Mouse (Mus musculus) kidney, adult 11 months (tissue): ENCODE measurements at regions not wholly inside any gene's neighbourhood (a gene's known extent, or its start where the extent isn't known, plus 50 kb on each side); places are given as distances from the start of the nearest gene placed in this dataset.
"Not testable (repeated sequence)": the region's sequence is repeated elsewhere in the genome, so short reads cannot be mapped to it uniquely, and the experiment has no call there.

ENCODE experiments used
- DNase-seq: peaks from one replicate; pipeline ENCODE4 v3.0.0; 2022

DNA sequence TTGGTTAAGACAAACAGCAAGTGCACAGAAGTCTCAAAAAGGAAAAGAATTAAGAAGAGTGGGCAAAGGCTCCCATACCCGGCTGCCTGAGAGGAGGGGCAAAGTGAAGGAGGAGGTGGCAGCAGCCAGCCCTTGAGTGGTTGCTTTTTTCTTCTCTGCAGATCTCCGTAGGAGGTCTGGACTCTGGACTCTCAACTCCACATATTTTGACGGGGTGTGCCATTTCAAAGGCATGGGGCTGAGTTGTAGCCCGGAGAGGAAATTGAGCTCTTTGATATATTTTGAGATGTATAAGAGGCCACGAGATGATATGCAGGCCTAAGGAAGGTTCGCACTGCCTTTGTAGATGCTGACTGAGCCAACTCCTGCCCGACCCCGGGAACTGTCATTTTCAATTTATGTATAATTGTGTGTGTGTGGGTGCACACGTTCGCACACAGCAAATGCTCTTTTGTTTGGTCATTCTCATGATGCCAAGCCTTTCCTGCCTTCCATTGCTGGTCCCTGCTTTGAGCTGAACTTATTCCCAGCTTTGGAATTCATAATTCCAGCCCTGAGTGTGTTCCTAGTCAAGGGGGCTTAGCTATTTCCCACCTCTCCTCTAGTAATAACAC, 56.4 kb downstream of the Cxcr4 start:
- DNase-seq: peak; percentile 7

DNA sequence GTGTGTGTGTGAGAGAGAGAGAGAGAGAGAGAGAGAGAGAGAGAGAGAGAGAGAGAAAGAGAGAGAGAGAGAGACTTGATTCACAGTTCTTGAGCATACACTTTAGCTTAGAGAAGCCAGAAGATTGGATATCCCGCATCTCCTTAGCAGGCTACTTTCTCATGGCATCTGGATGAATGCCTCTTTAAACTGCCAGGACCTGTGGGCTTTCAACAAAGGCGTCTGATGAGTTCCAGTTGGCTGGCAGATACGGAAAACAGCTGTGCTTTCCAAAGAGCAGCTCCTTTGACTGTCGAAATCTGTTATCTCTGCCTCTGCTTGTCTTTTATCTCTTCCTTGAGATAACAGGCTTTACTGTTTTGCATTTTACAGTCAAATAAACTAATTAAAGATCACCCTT, 59.5 kb downstream of the Cxcr4 start:
- no peak for DNase-seq

DNA sequence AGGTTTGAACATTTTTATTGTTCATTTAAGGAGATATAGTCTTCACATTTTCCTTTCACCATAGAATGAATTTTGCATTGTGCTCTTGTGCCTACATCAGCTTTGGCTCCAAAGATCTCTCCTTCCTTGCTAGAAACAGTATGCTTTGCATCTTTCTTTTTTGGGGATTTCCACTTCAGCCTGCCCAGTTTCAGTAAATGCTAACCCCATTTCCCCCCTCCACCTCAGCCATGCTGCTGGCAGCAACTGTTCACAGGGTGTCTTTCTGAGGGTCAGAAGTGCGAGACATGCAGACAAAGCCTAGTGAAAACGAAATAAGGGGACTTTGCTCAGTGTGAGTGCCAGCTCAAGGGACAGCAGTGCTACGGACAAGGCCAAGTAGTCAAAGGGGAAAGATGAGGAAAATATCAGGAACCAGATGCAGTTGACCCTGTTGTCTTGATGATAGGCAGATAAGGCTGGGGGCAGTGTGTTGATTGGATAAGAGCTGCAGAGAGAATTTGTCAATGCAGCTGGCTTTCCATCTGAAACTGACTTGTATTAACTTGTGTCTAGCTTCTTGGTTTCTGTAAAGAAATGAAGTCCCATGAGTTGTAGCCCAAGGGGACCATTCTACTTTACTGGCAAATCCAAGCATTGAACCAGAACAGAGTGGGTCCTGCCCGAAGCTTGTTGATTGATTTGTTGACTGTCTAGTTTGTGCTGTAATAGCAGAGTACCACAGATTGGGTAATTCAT, 62.1 kb downstream of the Cxcr4 start:
- DNase-seq: no peak

DNA sequence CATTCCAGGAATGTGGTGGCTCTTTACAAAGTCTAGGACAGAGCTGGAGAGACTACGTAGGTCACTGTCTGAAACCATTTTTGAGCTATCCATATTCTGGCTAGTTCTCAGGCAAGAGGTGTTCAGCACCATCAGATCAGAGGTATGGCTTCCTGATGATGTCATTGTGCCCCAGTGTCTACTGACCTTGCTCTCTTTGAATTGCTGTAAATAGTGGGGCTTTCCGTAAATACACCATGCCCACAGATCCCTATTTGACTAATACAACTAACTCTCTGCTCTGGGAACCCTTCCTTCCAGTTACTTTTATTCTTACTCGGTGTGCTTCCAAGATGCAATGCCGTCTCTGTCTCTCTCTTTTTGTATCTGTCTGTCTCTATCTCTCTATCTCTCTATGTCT, 72.9 kb downstream of the Cxcr4 start:
- DNase-seq: no peak

DNA sequence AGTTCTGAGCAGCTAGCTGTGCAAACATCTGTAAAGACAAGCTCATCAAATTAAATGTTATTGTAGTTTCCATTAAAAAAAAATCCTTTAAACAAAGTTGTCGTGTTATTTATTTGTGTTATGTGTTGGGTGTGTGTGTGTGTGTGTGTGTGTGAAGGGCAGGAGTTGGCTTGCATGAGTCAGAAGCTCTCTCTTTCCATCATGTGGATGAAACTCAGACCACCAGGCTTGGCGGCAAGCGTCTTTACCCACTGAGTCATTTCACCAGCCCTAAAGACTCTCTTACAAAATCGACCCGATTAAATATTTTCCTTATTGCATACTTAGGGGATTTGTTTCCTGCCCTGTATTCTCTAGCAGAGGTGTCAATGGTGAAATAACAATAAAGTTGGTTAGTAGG, 73.6 kb downstream of the Cxcr4 start:
- no peak for DNase-seq

DNA sequence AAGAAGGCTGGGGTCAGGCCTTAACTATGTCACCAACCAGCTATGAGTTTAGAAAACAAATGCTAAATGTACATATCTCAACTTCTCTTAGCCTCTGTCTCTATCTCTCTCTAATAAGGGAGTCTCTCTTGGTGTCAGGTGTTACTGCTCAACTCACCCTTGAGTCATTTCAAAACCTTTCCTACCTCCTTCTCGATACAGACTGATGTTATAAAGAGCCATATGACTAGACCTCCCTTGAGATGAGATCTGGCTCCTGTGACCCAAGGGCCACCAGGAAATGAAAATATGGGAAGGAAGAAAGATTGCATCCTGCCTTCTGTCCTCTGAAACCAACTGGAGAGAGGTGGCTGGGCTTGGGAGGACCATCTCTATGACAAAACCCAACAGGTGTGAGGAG, 74.7 kb downstream of the Cxcr4 start:
- no peak for DNase-seq

DNA sequence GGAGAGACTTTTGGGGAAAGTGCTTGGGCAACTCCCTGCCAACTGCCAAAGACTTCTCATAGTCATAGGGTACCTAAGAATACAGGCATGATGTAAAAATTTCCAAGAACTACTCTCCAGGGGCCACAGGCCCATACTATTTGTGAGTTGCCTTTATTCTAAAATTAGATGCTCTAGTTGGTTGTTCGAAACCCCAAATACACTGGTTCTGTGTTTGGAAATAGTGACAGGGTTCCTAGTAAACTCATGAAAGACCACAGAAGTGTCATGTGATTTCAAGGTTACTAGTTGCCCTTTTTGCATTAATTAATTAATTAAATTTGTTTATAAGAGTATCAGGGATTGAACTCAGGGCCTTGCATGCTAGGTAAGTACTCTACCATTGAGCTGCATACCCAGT, 77.8 kb downstream of the Cxcr4 start:
- no peak for DNase-seq

DNA sequence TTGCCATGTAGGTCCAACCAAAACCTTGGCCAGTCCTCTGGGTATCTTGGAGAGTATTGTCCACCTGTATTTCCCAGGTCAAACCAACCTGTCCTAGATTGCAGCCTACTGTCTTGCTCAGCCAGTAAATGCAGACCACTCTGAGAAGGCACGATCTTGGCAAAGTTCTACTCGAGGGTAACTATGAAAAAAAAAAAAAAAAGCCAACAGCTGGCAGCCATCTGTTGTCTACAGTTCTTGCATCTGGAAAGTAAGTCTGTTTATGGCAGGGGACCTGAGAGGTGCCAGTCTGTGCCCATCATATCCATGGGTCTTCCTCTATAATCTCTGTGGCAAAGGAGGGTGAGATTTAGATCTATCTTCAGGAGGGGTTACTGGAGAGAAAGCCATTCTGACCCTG, 78.2 kb downstream of the Cxcr4 start:
- DNase-seq: no peak

DNA sequence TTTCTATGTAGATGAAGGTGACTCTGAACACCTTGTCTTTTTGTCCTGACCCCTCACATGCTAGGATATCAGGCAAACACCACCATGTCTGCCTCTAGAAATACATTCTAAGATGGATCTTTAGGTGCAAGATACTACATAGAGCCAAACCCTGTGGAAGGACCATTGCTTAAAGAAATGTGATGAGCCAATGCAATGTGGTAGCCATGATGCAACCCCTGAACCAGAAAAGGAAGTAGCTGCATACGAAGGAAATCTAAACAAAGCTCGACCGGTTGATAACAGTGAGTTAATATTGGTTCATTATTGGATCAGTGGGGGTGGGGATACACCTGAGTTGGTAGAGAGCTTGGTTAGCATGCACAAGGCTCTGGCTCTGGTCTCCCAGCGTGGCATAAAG, 78.9 kb downstream of the Cxcr4 start:
- no peak for DNase-seq

DNA sequence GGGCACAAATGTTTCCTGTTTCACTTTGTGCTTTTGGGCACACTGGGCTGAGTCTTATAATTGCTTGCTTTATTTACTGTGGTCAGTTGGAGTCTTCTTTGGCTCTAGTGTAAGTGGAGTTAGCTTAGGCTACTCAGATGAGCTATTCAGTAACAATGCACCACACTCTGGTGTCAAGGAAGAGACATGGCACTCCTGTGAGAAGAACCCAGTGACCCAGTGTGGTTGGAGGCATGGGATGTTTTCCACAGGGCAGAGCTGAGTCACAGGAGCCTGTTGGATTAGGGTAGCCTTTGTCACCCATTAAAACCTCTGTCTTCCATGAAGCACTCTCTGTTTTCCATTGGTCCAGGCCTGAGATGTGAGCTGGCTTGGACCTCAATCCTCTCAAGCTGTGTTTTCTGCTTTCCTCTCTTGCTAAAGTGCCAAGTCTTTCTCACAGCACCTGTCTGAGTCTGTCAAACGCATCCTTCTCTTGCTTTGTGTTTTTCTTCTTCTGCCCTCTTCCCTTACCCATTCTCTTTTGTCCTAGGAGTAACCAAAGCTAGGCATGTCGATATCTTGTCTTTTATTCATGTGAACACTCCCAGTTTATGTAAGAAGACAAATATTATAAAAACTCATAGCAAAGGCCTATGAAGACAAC, 83.2 kb downstream of the Cxcr4 start:
- no peak for DNase-seq

DNA sequence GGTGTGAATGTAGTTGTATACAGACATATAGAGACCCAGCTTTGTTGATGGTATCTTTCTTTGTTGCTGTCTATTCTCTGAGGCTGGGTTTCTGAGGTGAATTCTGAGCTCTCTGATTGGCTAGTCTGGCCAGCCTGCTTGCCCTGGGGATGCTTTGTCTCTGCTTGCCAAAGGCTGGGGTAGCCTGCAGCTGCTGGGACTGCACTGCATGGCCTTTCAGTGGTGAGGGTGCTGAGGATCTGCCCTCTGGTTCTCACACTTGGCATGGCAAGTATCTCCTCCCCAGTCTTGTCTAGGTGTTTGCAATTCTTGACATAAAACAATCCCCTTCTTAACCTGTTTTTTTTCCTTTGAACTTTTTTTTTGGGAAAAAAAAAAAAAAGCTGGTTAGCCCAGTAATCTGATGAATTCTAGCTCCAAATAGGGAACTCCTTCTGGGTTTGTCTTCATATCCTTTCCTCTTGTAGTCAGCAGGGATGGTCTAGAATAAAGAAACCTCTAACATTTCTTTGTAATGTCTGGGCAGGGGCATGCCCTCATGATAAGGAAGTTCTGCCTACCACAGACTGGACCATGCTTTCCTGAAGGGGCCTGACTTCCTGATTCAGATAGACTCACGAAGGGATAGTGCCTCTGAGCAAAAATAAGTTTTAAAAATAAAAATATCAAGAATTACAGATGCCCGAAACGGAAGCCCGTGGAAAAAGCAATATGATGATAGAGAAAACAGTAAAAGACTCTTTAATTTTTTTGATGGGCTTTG, 85.4 kb downstream of the Cxcr4 start:
- DNase-seq: no peak

DNA sequence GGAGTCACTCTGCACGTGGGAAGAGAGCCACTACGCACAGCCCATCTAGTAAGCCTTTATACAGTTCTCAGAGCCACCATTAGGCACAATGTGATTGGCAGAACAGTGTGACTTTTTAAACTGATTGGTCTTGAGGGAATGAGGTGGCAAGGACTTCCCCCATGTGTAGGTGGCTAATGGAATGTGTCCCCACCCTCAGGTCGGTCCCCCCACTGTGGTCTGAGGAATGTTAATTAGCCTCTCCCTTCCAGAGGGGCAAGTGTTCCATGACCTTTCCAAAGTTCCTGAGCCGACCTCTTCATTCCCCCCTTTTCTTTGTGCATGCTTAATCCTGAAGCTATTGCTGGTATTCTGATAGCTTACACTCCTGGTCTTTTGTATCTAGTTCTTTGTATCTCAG, 87.2 kb upstream of the Dars start:
- no peak for DNase-seq

DNA sequence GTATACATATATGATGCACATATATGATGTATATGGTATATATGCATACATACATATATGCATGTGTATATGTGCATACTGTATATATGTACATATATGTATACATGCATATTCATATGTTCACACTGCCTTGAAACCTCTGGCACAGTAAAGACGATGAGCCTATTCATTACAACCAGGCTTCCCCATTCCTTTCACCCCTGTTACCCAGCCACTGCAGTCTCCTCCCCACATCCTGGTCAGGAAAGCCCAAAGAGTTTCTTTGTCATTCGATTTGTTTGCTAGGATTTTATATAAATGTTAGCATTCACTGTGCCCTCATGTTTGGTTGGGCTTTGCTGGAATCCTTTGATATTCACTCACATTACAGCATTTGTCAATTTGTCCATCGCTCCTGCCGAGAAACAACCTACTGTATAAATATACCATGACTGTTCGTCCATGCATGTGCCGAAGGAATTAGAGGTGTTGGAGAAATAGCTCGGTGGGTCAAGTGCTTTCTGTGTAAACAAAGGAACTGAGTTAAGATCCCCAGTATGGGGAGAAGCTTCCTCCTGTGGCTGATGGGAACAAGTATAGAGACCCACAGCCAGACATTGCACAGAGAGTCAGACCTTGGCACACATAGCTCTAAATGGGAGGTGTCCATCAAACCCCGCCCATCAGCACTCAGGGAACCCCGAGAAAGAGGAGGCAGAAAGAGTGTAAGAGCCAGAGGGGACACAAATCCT, 81.0 kb upstream of the Dars start:
- no peak for DNase-seq

DNA sequence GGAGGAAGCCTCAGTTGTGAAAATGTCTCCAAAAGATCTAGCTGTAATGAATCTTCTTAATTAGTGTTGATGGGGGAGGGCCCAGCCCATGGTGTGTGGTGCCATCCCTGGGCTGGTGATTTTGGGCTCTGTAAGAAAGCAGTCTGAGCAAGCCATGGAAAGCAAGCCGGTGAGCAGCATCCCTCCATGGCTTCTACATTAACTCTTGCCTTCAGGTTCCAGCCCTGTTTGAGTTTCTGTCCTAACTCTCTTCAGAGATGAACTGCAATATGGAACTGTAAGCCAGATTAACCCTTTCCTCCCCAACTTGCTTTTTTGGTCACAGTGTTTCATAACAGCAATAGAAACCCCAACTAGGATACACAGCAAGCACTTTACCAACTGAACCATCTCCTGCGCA, 75.1 kb upstream of the Dars start:
- no peak for DNase-seq

DNA sequence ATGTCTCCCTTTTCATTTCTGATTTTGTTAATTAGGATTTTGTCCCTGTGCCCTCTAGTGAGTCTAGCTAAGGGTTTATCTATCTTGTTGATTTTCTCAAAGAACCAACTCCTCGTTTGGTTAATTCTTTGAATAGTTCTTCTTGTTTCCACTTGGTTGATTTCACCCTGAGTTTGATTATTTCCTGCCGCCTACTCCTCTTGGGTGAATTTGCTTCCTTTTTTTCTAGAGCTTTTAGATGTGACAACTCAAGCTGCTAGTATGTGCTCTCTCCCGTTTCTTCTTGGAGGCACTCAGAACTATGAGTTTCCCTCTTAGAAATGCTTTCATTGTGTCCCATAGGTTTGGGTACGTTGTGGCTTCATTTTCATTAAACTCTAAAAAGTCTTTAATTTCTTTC, 70.0 kb upstream of the Dars start:
- not testable (repeated sequence) for DNase-seq

DNA sequence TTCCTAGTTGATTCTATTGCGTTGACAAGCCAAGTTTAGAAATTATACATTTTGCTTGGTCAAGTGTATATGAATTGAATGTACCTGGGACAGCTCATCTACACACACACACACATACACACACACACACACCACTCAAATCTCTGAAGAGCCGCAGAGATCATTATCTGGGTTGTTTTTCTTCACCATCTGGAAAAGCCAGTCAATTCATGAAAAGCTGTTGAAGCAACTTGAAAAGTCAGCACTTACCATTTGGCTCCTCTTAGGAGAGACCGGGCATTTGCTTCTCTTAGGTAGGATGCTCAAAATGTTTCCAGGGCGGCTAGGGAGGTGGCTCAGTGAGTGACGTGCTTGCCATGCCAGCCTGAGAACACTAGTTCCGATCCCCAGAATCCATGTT, 61.2 kb upstream of the Dars start:
- DNase-seq: no peak

DNA sequence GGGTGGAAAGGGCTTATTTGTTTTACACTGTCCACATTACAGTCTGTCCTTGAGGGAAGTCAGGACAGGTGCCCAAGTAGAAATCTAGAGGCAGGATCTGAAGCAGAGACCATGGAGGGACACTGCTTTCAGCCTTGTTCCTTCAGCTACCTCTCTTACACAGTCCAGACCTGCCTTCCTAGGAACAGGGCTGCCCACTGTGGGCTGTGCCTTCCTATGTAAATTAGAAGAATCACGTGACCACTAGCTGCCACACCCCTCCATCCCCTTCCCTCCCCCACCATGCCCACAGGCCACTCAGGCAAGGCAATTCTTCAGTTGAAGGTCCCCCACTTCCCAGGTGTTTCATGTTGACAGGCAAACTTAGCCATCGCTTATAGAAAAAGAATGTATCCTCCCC, 60.5 kb upstream of the Dars start:
- DNase-seq: no peak

DNA sequence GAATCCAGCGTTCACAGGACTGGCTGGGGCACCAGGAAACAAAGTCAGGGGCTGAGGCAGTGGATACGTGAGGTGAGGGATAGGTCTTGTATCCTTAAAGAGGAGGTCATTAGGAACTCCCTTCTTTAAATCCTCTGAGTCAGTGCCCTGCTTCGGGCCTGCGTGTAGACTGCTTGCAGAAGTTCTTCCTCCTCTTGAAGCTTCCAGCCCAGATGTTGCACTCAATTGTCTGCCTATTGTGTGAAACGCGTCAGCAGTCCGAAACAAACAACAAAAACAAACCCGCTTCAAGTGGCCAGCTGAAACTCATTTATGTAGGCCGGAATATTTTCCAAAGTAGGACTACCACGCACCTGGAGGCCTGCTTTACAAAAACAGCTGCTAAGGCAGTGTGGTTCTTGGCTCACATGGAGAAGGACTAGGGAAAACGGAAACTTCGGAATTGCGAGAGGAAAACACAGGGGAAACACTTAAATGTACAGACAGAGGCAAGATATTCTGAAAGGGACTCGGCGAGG, 55.6 kb upstream of the Dars start:
- no peak for DNase-seq

DNA sequence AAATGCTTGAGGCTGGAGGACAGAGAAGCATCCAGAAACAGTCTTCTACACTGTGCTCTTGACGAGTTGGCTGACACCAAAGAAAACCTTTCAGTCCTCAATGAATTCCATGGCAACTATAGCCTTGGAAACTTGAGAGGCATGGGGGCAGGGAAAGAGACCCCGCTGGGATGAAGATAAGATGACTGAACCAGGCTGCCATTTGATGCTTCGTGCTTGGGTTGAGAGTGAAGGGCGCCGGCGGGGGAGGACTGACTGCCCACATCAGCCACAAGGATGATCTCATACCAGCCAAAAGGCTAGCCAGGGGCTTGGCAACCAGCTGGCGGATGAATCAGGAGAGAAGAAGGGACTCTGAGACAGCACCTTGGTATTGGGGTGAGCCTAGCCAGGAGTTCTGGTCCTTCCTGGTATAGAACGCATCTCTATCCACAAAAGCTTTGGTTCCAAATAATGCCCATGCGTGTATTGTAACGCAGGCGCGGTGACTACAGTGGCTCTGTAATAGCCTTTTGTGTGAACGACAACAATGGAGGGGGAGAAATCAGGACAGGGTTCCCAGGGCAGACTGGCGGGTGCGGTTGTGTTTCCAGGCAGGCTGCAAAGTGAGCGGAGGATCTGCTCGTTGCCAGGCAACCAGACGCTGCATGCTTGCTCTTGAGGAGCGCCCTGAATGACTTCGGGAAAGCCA, 55.0 kb upstream of the Dars start:
- peak; percentile 12 for DNase-seq

DNA sequence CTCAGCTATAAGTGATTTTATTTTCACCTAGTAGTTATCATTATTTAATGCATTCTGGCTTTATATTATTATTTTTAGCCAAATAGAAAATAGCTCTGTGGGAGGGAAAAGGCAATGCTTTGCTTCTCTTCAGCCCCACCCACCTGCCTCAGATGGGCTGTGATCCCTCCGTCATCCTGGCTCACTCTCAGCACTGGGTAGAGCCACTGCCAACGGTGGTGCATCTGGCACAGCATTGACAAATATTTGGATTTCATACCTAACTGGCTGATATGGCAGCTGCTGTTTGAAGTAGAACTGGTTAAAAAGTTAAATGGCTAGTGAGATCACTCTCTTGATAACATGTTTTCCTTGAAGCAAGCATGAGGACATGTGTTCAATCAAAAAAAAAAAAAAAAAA, 53.6 kb upstream of the Dars start:
- no peak for DNase-seq

DNA sequence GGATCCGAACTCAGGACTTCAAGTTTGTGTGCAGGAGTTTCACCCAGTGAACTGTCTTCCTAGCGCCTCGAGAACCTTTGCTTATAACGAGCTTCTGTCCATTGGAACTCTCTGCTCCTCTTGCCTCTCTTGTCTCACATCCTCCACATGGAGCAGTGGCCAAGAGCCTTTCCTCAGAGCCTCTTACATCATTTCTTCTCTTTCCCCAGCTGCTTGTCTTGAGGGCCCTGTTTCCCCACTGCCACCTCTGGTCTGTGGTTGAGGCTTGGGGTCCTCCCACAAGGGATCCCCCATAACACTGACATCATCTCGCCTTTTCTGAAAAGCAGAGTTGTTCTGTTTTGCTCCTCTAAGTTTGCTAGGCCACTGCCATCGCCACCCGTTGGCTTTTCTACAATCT, 51.9 kb upstream of the Dars start:
- no peak for DNase-seq
